8 mouse cellular contexts compared by ENCODE assay signal in the genomic region with DNA sequence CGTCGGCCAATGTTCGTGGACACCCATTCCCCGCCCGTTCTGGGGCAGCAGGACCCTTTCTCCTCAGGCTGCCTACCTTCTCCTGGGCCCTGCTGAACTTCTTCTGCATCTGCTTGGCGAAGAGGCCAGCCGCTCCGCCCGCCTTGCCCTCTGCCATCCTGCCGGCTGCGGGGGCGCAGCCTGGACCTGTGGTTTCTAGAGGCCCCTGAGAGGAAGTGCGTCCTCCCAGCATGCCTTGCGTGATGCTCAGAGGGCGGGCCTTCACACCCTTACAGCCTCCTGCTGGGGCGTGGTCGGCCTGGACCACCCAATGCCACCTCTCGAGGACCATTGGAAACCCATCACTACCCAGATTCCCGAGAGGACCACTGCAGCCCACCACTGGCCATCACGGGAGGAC. TPM values are rescaled to one million over a fixed set of nuclear protein-coding genes. Genes with fewer than 3 reads are reported as not detected.
DNase-seq lines count a peak whose midpoint lies in the region; ATAC-seq and TF ChIP-seq lines count a peak whose summit lies in the region.

Gene Bin2 (minus strand): TSS at position 217 of the 400 bp plus-strand sequence.

- H3K27ac ChIP-seq in cortical plate, adult 2 months (ENCODE audit: insufficient read depth, low read length), result no peak within 1 kb of the TSS
- no peak within 1 kb of the TSS for H3K27ac ChIP-seq in midbrain, embryonic 16.5 days (ENCODE audit: low read length)

- no peaks in the 10 kb centered on the region for H3K4me1 ChIP-seq in cortical plate, adult 2 months (ENCODE audit: control insufficient read depth, insufficient read depth, low read length)
- 0 out of 2 replicates have a peak, but pooled peaks cover 3% of the 10 kb centered on the region for H3K4me1 ChIP-seq in lung, adult 2 months (ENCODE audit: control insufficient read depth, insufficient read depth, low read length)
- H3K4me1 ChIP-seq in midbrain, embryonic 16.5 days (ENCODE audit: control insufficient read depth, insufficient read depth, low read length), result peaks cover 11% of the 10 kb centered on the region

- H3K9ac ChIP-seq in midbrain, embryonic 16.5 days (ENCODE audit: low read depth, low read length), result no peak within 1 kb of the TSS

- no peak for TF ChIP-seq CTCF in cortical plate, adult 2 months (IDR thresholded peaks at IDR 0.05; ENCODE audit: extremely low read depth, insufficient read depth, low read length)
- TF ChIP-seq CTCF in lung, adult 2 months (IDR thresholded peaks at IDR 0.05; ENCODE audit: insufficient read depth, low read length), result no peak

- 0 out of 2 replicates have a peak within 1 kb of the TSS, but pooled peaks have one; percentile 21 for H3K4me3 ChIP-seq in cortical plate, adult 2 months (ENCODE audit: insufficient read depth, low read length)
- peak within 1 kb of the TSS; percentile 58 for H3K4me3 ChIP-seq in lung, adult 2 months (replicated peaks; ENCODE audit: extremely low read depth, low read depth, low read length)
- H3K4me3 ChIP-seq in midbrain, embryonic 16.5 days (ENCODE audit: low read depth, low read length), result no peak within 1 kb of the TSS

- no peak within 1 kb of the TSS for H3K4me2 ChIP-seq in midbrain, embryonic 16.5 days (ENCODE audit: low read length)

- peak; percentile 22 for DNase-seq in gastrocnemius, postnatal 25 days
- no peak for DNase-seq in gastrocnemius, adult 8-10 months (ENCODE audit: low spot score in 2 of 2)
- DNase-seq in lung, adult 2 months, result no peak
- peak; percentile 89 to 92 for DNase-seq in spleen, postnatal 36 days (ENCODE audit: low spot score in 2 of 2)
- DNase-seq in left cerebral cortex, adult 9 months (ENCODE audit: low spot score in 2 of 2), result no peak
- no peak for DNase-seq in embryo, embryonic 11 days

- H3K36me3 ChIP-seq in midbrain, embryonic 16.5 days (ENCODE audit: control insufficient read depth, insufficient read depth, low read length), result no peaks in the 10 kb centered on the region

- 80% methylated on average over 20 of the region's 20 CpGs for WGBS in lung, adult 2 months
- WGBS in midbrain, embryonic 16.5 days, result 95% methylated on average over 20 of the region's 20 CpGs

- no peaks in the 10 kb centered on the region for H3K9me3 ChIP-seq in midbrain, embryonic 16.5 days (replicated peaks; ENCODE audit: control insufficient read depth, low read length, poor library complexity, severe bottlenecking)

- no peak for ATAC-seq in midbrain, embryonic 16.5 days

- H3K27me3 ChIP-seq in midbrain, embryonic 16.5 days (ENCODE audit: control insufficient read depth, insufficient read depth, low read depth, low read length), result no peaks in the 10 kb centered on the region

- 0 out of 2 replicates have a peak, but pooled peaks have one; percentile 8 for TF ChIP-seq POLR2A in cortical plate, adult 2 months (IDR thresholded peaks at IDR 0.05; ENCODE audit: extremely low read depth, insufficient read depth, low read length)
- TF ChIP-seq POLR2A in lung, adult 2 months (IDR thresholded peaks at IDR 0.05; ENCODE audit: borderline replicate concordance, extremely low read depth, low read depth, low read length), result peak; percentile 45; the same call in 1 of the 2 replicates

RNA-seq across cellular contexts. Expression of gene Bin2, which starts in this region (rescaled TPM):
- under 1 TPM in 1 of 2 experiments, not detected in 1; 0.61 TPM for total RNA-seq in gastrocnemius, postnatal 25 days (2021)
- under 1 TPM in 2 of 4 experiments, not detected in 2; 0.36 to 0.40 TPM for total RNA-seq in gastrocnemius, adult 8-10 months (2022)
- polyA plus RNA-seq in cortical plate, adult 2 months (2012; rRNA removed), result 7.4 and 7.6 TPM in 2 replicates
- polyA plus RNA-seq in lung, adult 2 months (2012; rRNA removed), result 19.1 and 23.9 TPM in 2 replicates
- polyA plus RNA-seq in midbrain, embryonic 16.5 days (2015; fragmentation: Nextera tagmentation; extraction: Ambion mirVana), result 1.2 and 1.4 TPM in 2 replicates

Comparison
In these comparisons a context has a peak if more than half of its experiments do, and no peak if none do; other contexts are left out.
1. Peak in DNase-seq in gastrocnemius, postnatal 25 days; RNA of the gene not detected or under 1 TPM.
2. DNase-seq: peak in spleen, postnatal 36 days (2 of 2); none in gastrocnemius, adult 8-10 months (0 of 2), lung, adult 2 months (single experiment), left cerebral cortex, adult 9 months (0 of 2) and embryo, embryonic 11 days (single experiment).